Mouse (Mus musculus) mouse trophoblast stem cell (cell line): ENCODE data around the gene Hamp2.
"Not testable (repeated sequence)": the region's sequence is repeated elsewhere in the genome, so short reads cannot be mapped to it uniquely, and the experiment has no call there.

Source experiments
- in situ Hi-C, 2 experiments: fragments of 300-500 bp; cut with MseI, MboI; formaldehyde crosslinking; loops; 2 replicates in 1 of 2; 3 replicates in 1 of 2; pipeline ENCODE4 v1.15.1; 2025

Hamp2 gene

GRCm38 (mm10) chr7:30924581-30924980, at the start of gene Hamp2:
Gene Hamp2 (minus strand): TSS chr7:30924681.
- in situ Hi-C loops: not testable (repeated sequence)

DNA sequence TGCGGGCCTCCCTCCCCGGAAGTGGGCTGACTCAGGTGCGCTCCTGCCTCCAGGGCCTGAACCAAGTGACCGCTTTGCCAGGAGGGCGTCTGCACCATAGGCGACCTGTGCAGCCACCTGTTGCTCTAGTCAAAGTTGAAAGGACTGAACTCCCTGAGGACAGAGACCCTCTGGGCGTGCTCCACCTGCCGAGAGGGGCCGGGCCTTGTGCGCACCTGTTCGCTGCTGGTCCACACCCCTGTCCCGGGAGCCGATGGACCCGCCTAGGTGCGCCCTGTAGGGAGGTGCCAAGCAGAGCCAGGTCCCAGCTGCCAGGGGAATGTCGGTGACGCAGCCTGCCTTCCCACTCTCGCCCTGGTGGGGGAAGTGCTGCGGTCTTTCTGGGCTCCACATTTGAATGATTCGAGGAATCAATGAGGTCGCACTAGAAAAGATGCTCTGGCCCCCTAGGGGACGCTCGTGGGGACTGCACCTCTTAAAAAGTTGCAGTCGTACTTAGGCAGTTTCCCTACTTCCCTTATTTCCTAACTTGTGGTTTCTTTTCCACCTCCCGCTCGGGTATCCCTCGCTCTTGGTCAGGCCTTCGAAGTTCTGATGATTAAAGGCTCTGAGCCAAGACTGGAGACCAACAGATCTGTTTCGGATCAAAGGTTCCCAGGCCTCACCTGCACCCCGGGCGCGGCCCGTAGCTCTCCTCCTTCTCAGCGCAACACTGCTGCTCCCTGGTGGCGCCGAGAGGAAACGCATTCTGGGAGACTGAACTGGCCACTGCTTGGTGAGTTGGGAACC, 49.2 kb upstream of the Hamp2 start, which contains the start of gene Fam187b:
TSS of gene Fam187b (plus strand) at position 290 of the 789 bp plus-strand sequence.
- in situ Hi-C loops: no loop called here

DNA sequence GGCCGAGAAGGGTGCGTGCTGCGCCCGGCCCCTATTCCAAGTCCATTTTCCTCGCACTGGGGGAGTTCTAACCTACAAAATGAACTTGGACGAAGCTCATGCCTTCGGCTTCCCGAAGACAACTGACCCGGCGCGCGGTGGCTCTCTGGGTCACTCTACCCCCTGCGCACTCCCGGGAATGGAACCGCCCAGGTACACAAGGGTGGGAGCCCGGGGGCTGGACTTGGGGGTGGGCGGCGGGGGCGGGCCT, 48.7 kb upstream of the Hamp2 start, which contains the start of gene Lsr:
TSS of gene Lsr (minus strand) at position 214 of the 250 bp plus-strand sequence.
- in situ Hi-C loops: no loop called here

- in situ Hi-C loops: no loop called here
Observed at GRCm38 (mm10) chr7:30972426-30973250, 48.2 kb upstream of the Hamp2 start.

- in situ Hi-C loops: no loop called here
Observed at GRCm38 (mm10) chr7:30971901-30972300, 47.4 kb upstream of the Hamp2 start.

GRCm38 (mm10) chr7:30969174-30969573, 44.7 kb upstream of the Hamp2 start:
- in situ Hi-C loops: no loop called here

- in situ Hi-C loops: no loop called here
Observed at GRCm38 (mm10) chr7:30968611-30969010, 44.1 kb upstream of the Hamp2 start.

GRCm38 (mm10) chr7:30966657-30967056, 42.2 kb upstream of the Hamp2 start:
- in situ Hi-C loops: no loop called here

GRCm38 (mm10) chr7:30965677-30966076, 41.2 kb upstream of the Hamp2 start:
- in situ Hi-C loops: no loop called here

DNA sequence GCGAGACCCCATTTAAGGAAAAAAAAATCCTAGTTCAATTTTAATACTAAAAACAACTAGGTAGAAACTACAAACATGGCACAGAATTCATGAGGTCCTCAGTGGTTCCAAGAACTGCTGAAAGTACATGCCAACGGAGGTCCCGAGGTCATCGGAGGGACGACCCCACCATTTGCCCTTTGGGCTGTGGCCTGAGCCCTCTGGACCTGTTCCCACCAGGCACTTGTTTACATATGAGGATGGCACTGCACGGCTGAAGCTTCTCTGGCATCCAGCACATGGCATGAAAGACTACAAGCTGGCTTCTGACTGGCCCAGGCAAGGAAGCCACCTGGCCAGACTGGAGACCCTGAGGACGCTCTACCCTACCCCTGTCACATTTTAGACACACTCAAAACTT, 39.9 kb upstream of the Hamp2 start:
- in situ Hi-C loops: no loop called here

GRCm38 (mm10) chr7:30962862-30963261, 38.4 kb upstream of the Hamp2 start:
- in situ Hi-C loops: no loop called here

- in situ Hi-C loops: no loop called here
Observed at GRCm38 (mm10) chr7:30959786-30960349, 35.4 kb upstream of the Hamp2 start.

DNA sequence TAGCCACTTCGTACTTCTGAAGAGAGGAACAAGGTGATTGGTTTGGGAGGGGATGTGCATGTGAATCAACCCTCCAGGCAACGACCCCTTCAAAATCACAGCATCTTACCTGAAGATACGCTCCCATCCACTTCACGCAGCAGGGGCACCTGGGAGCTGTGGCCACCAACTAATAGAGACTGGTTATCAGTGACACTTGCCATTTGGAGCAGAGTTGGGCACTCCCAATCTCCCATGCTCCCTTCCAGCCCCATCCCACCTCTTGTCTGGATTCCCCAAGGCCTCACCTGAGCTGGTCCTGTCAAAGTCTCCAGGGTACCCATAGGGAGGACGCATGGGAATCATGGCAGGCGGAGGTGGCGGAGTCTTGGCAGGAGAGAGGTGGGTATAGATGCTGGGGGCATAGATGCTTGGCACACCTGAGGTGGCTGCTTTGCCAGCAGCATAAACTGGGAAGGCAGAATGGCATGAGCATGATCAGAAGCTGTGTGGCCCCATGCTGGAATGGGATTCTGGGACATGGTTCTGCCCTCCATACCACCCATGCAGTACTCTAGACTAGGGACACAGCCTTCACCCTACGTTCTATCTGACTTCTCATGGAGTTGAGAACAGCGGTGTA, 34.5 kb upstream of the Hamp2 start:
- in situ Hi-C loops: no loop called here

GRCm38 (mm10) chr7:30958109-30958865, 33.8 kb upstream of the Hamp2 start:
- in situ Hi-C loops: no loop called here

DNA sequence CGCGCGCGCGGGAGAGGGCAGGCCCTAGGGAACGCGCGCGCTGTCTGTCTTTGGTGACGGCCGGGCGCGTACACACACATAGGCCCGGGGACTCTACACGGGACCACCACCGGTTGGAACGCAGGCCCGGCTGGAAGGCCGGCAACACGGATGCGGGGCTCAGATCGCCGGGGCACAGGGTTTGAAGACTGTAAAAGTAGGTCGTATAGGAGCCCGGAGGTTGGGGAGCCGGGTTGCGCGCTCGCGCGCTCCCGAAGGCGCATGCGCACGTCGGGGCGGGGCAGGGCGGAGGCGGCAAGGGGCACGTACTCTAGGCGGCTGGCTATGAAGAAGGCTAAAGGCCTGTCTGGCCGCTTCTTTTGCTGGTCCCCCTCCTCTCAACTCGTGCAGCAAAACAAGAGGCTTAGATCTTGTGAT, 32.9 kb upstream of the Hamp2 start:
- in situ Hi-C loops: no loop called here

- in situ Hi-C loops: no loop called here
Observed at GRCm38 (mm10) chr7:30956756-30957366, 32.4 kb upstream of the Hamp2 start, which contains the start of gene Usf2. Gene Usf2 (minus strand): TSS chr7:30956803.

DNA sequence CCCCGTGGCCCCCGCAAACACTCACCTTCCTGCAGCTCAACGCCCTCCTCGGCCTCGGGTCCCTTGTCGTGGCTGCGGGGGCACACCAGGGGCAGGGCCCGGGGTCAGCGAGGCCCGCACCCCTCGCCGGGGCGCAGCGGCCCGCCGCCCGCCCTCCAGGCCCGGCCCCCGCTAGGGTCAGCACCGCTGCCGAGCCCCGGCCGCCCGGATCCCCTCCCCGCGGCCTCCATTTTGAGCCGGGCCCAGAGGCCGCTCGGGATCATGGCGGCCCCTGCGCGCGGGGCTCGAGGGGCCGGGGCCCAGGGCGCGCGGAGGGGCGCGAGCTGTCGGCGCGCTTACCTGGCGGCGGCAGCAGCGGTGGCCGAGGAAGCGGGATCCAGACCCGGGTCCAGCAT, 31.9 kb upstream of the Hamp2 start:
- in situ Hi-C loops: no loop called here

GRCm38 (mm10) chr7:30955584-30956356, 31.3 kb upstream of the Hamp2 start:
- in situ Hi-C loops: no loop called here

- in situ Hi-C loops: no loop called here
Observed at GRCm38 (mm10) chr7:30954971-30955520, 30.6 kb upstream of the Hamp2 start.

- in situ Hi-C loops: no loop called here
Observed at GRCm38 (mm10) chr7:30954036-30954435, 29.6 kb upstream of the Hamp2 start.
